14 mouse cellular contexts compared by ENCODE assay signal in genomic region chr2:59712484-59712883, GRCm38 (mm10).
"Had no signal": no experiment of that assay in that cellular context is flagged by ENCODE, and none has a peak within 500 bp of the region (broad histone marks: within the 10 kb centered on the region; RNA-seq: fewer than 3 reads in every experiment).

No protein-coding gene starts in this region.

- H3K4me1 ChIP-seq: neural tube, embryonic 15.5 days had no signal

- H3K27me3 ChIP-seq: limb, embryonic 15.5 days; liver, embryonic 12.5 days; midbrain, embryonic 12.5 days; neural tube, embryonic 15.5 days had no signal

- H3K9me3 ChIP-seq: limb, embryonic 15.5 days; liver, embryonic 12.5 days; midbrain, embryonic 12.5 days; neural tube, embryonic 15.5 days had no signal

- DNase-seq: kidney, adult 11 months; kidney, adult 9 months; kidney, postnatal 36 days; left cerebral cortex, postnatal 4 days; lung, postnatal 36 days; right cerebral cortex, adult 18-20 months; right cerebral cortex, postnatal 25 days; thymus, postnatal 36 days had no signal

- H3K36me3 ChIP-seq: limb, embryonic 15.5 days; liver, embryonic 12.5 days; midbrain, embryonic 12.5 days; neural tube, embryonic 15.5 days had no signal

- H3K9ac ChIP-seq: limb, embryonic 15.5 days; liver, embryonic 12.5 days; midbrain, embryonic 12.5 days; neural tube, embryonic 15.5 days had no signal

- H3K4me2 ChIP-seq: limb, embryonic 15.5 days; liver, embryonic 12.5 days; midbrain, embryonic 12.5 days; neural tube, embryonic 15.5 days had no signal

- H3K27ac ChIP-seq: kidney, postnatal 0 days; limb, embryonic 15.5 days; liver, embryonic 12.5 days; midbrain, embryonic 12.5 days; neural tube, embryonic 15.5 days had no signal

- ATAC-seq: liver, embryonic 12.5 days had no signal

- H3K4me3 ChIP-seq: limb, embryonic 15.5 days; liver, embryonic 12.5 days; midbrain, embryonic 12.5 days; myocyte; neural tube, embryonic 15.5 days had no signal
